Mouse (Mus musculus): Measurements from ENCODE around the gene Kcnab2. TPM values are rescaled to one million over a fixed set of nuclear protein-coding genes. Genes with fewer than 3 reads are reported as not detected.

Kcnab2 gene
- total RNA-seq, 2 experiments from 2014 or later: 1.3 to 2.1 TPM

- intact Hi-C loops (cut with DNase I): no loop called here
- DNase-seq: no peak
These were observed 72.5 kb downstream of the Kcnab2 start for GRCm38 (mm10) chr4:152405143-152405542.

- intact Hi-C loops (cut with DNase I): no loop called here
- no peak for DNase-seq
These were observed 78.7 kb downstream of the Kcnab2 start for GRCm38 (mm10) chr4:152398926-152399325.

- no peak for DNase-seq
- intact Hi-C loops (cut with DNase I): no loop called here
These were observed 85.0 kb downstream of the Kcnab2 start for GRCm38 (mm10) chr4:152392627-152393026.

- DNase-seq: no peak
- intact Hi-C loops (cut with DNase I): no loop called here
These were observed 85.5 kb downstream of the Kcnab2 start for GRCm38 (mm10) chr4:152392192-152392591.

GRCm38 (mm10) chr4:152385644-152386043 lies 92.0 kb downstream of the Kcnab2 start:
- DNase-seq: peak in 1 of 2 experiments; percentile 18
- intact Hi-C loops (cut with DNase I): no loop called here

GRCm38 (mm10) chr4:152382528-152383252 lies 95.0 kb downstream of the Kcnab2 start:
- intact Hi-C loops (cut with DNase I): no loop called here
- no peak for DNase-seq

- intact Hi-C loops (cut with DNase I): no loop called here
- no peak for DNase-seq
These were observed 112.4 kb downstream of the Kcnab2 start for GRCm38 (mm10) chr4:152365228-152365627.

GRCm38 (mm10) chr4:152362180-152362579 lies 115.5 kb downstream of the Kcnab2 start:
- intact Hi-C loops (cut with DNase I): no loop called here
- DNase-seq: no peak

- intact Hi-C loops (cut with DNase I): no loop called here
- no peak for DNase-seq
These were observed 116.8 kb downstream of the Kcnab2 start for GRCm38 (mm10) chr4:152360855-152361254.

GRCm38 (mm10) chr4:152359700-152360099 lies 118.0 kb downstream of the Kcnab2 start:
- intact Hi-C loops (cut with DNase I): no loop called here
- no peak for DNase-seq

GRCm38 (mm10) chr4:152355672-152356071 lies 122.0 kb downstream of the Kcnab2 start:
- no peak for DNase-seq

GRCm38 (mm10) chr4:152353886-152354637 lies 123.6 kb downstream of the Kcnab2 start:
- no peak for DNase-seq
- intact Hi-C loops (cut with DNase I): no loop called here

More at GRCm38 (mm10) chr4:152355672-152356071, 122.0 kb downstream of the Kcnab2 start:
- intact Hi-C loops (cut with DNase I): no loop called here

- no peak for DNase-seq
- intact Hi-C loops (cut with DNase I): no loop called here
These were observed 126.0 kb downstream of the Kcnab2 start for GRCm38 (mm10) chr4:152351422-152352305.

GRCm38 (mm10) chr4:152350722-152351421 lies 126.8 kb downstream of the Kcnab2 start:
- intact Hi-C loops (cut with DNase I): no loop called here
- no peak for DNase-seq

GRCm38 (mm10) chr4:152349837-152350381 lies 127.8 kb downstream of the Kcnab2 start:
- intact Hi-C loops (cut with DNase I): no loop called here
- no peak for DNase-seq

- intact Hi-C loops (cut with DNase I): no loop called here
These were observed 132.4 kb downstream of the Kcnab2 start for GRCm38 (mm10) chr4:152345120-152345889.

GRCm38 (mm10) chr4:152344651-152345050 lies 133.0 kb downstream of the Kcnab2 start:
- no peak for DNase-seq
- intact Hi-C loops (cut with DNase I): no loop called here

More at GRCm38 (mm10) chr4:152345120-152345889, 132.4 kb downstream of the Kcnab2 start:
- DNase-seq: peak; percentile 62 to 63

GRCm38 (mm10) chr4:152343296-152343695 lies 134.4 kb downstream of the Kcnab2 start:
- DNase-seq: peak in 1 of 2 experiments; percentile 23
- intact Hi-C loops (cut with DNase I): no loop called here

All from heart, postnatal 36 days (tissue).